Mouse (Mus musculus) layer of hippocampus, adult 8-10 months (tissue): Measurements from ENCODE around the gene Rbms3. TPM values are rescaled to one million over a fixed set of nuclear protein-coding genes. Genes with fewer than 3 reads are reported as not detected.

Experiments used
- DNase-seq, 2 experiments: peaks; one replicate each; pipeline ENCODE4 v3.0.0; 2022; ENCODE audit warnings: low spot score in 2 of 2
- total RNA-seq, 4 experiments: library from RNA; stranded (reverse); gene quantifications; 2 replicates each; pipeline ENCODE4 v1.2.4; 2022

Gene Rbms3
- 10 to 100 TPM; 13.8 to 17.5 (median 13.9) TPM for total RNA-seq

- no peak for DNase-seq
Observed at GRCm38 (mm10) chr9:117629771-117630170, at the start of gene Rbms3. Gene Rbms3 (minus strand): TSS chr9:117629913.

GRCm38 (mm10) chr9:117673311-117673710, 43.6 kb upstream of the Rbms3 start:
- no peak for DNase-seq

- DNase-seq, result no peak
Observed at GRCm38 (mm10) chr9:117654626-117655025, 24.9 kb upstream of the Rbms3 start.

GRCm38 (mm10) chr9:117653641-117654040, 23.9 kb upstream of the Rbms3 start:
- no peak for DNase-seq

GRCm38 (mm10) chr9:117646131-117646530, 16.4 kb upstream of the Rbms3 start:
- no peak for DNase-seq

- DNase-seq, result peak in 1 of 2 experiments; percentile 22
Observed at GRCm38 (mm10) chr9:117641090-117641782, 11.5 kb upstream of the Rbms3 start.

- no peak for DNase-seq
Observed at GRCm38 (mm10) chr9:117638623-117639185, 9.0 kb upstream of the Rbms3 start.

- DNase-seq, result no peak
Observed at GRCm38 (mm10) chr9:117636492-117636891, 6.8 kb upstream of the Rbms3 start.

GRCm38 (mm10) chr9:117627173-117627572, 2.5 kb downstream of the Rbms3 start:
- DNase-seq, result no peak

- DNase-seq, result no peak
Observed at GRCm38 (mm10) chr9:117600781-117601180, 28.9 kb downstream of the Rbms3 start.

GRCm38 (mm10) chr9:117599341-117599740, 30.4 kb downstream of the Rbms3 start:
- no peak for DNase-seq

GRCm38 (mm10) chr9:117596162-117596561, 33.6 kb downstream of the Rbms3 start:
- DNase-seq, result no peak

GRCm38 (mm10) chr9:117585345-117585744, 44.4 kb downstream of the Rbms3 start:
- DNase-seq, result no peak

GRCm38 (mm10) chr9:117583638-117584037, 46.1 kb downstream of the Rbms3 start:
- DNase-seq, result no peak

- no peak for DNase-seq
Observed at GRCm38 (mm10) chr9:117582591-117582990, 47.1 kb downstream of the Rbms3 start.

- DNase-seq, result no peak
Observed at GRCm38 (mm10) chr9:117571186-117571855, 58.4 kb downstream of the Rbms3 start.

- DNase-seq, result no peak
Observed at GRCm38 (mm10) chr9:117570240-117570821, 59.4 kb downstream of the Rbms3 start.

- no peak for DNase-seq
Observed at GRCm38 (mm10) chr9:117566293-117566692, 63.4 kb downstream of the Rbms3 start.

- no peak for DNase-seq
Observed at GRCm38 (mm10) chr9:117558562-117558961, 71.2 kb downstream of the Rbms3 start.

- no peak for DNase-seq
Observed at GRCm38 (mm10) chr9:117554356-117554755, 75.4 kb downstream of the Rbms3 start.

- DNase-seq, result no peak
Observed at GRCm38 (mm10) chr9:117529281-117529680, 100.4 kb downstream of the Rbms3 start.

GRCm38 (mm10) chr9:117508941-117509340, 120.8 kb downstream of the Rbms3 start:
- DNase-seq, result peak in 1 of 2 experiments; percentile 4
